8 mouse cellular contexts compared by ENCODE assay signal in the genomic region with DNA sequence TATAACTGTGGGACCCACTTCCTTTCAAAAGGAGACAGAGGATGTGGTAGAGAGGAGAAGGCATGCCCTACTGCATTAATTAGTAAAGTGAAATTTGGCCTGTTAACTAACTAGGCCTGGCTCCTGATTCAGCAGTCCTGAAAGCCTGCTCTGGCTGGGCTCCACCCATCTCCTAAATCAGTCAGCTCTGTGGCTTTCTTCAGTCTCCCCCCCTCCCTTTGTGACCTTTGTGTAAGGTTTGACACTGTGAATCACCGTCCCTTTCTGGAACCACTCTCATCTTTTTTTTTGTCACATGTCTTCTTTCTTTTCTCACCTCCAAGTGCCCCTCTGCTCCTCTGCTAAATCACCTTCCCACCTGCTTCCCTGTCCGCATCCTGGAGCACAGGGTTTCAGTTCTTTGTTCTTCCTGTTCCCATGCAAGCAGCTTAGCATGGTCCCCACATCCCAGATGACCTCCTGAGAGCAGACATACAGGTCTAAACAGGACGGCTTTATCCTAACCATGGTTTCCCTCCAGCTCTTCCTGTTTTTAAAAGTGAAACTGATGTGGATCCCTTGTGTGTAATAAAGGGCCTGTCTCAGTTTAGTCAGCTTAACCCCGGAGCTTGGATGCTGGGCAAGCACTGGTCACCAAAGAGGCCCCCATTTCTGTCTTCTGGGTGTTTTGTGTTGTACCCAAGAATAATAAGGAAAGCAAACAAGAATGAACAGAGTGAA. TPM values are rescaled to one million over a fixed set of nuclear protein-coding genes. Genes with fewer than 3 reads are reported as not detected.
A peak's percentile ranks its signal among the peaks of the same experiment; 100 is the strongest.
DNase-seq lines count a peak whose midpoint lies in the region.

No protein-coding gene starts in this region.

- DNase-seq in embryo, embryonic 10 days (ENCODE audit: low spot score), result peak; percentile 7
- no peak for DNase-seq in embryo, embryonic 9.5 days (ENCODE audit: extremely low spot score)
- DNase-seq in 3134 (ENCODE audit: extremely low read depth, insufficient read length, low spot score) (peak; percentile 44), adipocyte (ENCODE audit: low spot score) (peak; percentile 29)
- DNase-seq in kidney, postnatal 25 days, result peak; percentile 50 to 61
- DNase-seq in frontal cortex, postnatal 14 days (ENCODE audit: low spot score in 2 of 2), result no peak
- DNase-seq in left cerebral cortex, adult 8-10 months (ENCODE audit: low spot score in 2 of 2), result no peak
- no peak for DNase-seq in ovary, postnatal 10 days (ENCODE audit: low spot score)

RNA-seq across cellular contexts. Expression of a gene that starts 42.6 kb away (rescaled TPM):
- total RNA-seq in left cerebral cortex, adult 8-10 months (2022), result 10 to 100 TPM; 13.2 to 18.5 (median 16.8) TPM

RNA-seq across cellular contexts. Expression of a gene that starts 46.0 kb away (rescaled TPM):
- total RNA-seq in left cerebral cortex, adult 8-10 months (2022), result 100 to 1,000 TPM; 159 to 178 (median 168) TPM

RNA-seq across cellular contexts. Expression of a gene that starts 51.9 kb away (rescaled TPM):
- 100 to 1,000 TPM; 110 to 125 (median 118) TPM for total RNA-seq in left cerebral cortex, adult 8-10 months (2022)

Comparison
In these comparisons a context has a peak if more than half of its experiments do, and no peak if none do; other contexts are left out.
1. DNase-seq: peak in embryo, embryonic 10 days (single experiment), 3134 (single experiment), adipocyte (single experiment) and kidney, postnatal 25 days (2 of 2); none in embryo, embryonic 9.5 days (single experiment), frontal cortex, postnatal 14 days (0 of 2), left cerebral cortex, adult 8-10 months (0 of 2) and ovary, postnatal 10 days (single experiment).